Mouse (Mus musculus) ES-E14 (cell line): ENCODE results near the gene Shank3.

Experiments
- HCFC1 ChIP-seq: IDR thresholded peaks from 2 replicates; pipeline ENCODE4 v1.6.1; 2012; ENCODE audit warnings: low read length, inconsistent platforms, borderline replicate concordance; ENCODE audit not compliant: insufficient read depth
- MAFK ChIP-seq: IDR thresholded peaks from 2 replicates; pipeline ENCODE4 v1.6.1; 2014; ENCODE audit warnings: mild to moderate bottlenecking, low read depth, low read length, inconsistent platforms; ENCODE audit not compliant: insufficient read depth
- ZNF384 ChIP-seq: IDR thresholded peaks from 2 replicates; pipeline ENCODE4 v1.6.1; 2012; ENCODE audit warnings: low read depth, low read length, inconsistent platforms

- TF ChIP-seq HCFC1 (no peak), ZNF384 (no peak), MAFK (no peak)
Observed at GRCm38 (mm10) chr15:89477806-89478205, 21.6 kb upstream of the Shank3 start.
